Mouse (Mus musculus) left cerebral cortex, adult 2 months (tissue): ENCODE measurements at regions not wholly inside any gene's neighbourhood (a gene's known extent, or its start where the extent isn't known, plus 50 kb on each side); places are given as distances from the start of the nearest gene placed in this dataset.
"Not testable (repeated sequence)": the region's sequence is repeated elsewhere in the genome, so short reads cannot be mapped to it uniquely, and the experiment has no call there.

Experiments used
- DNase-seq, 2 experiments: peaks; one replicate each; pipeline ENCODE4 v3.0.0; 2021 to 2022; ENCODE audit warnings: low spot score in 2 of 2, mixed read lengths in 1 of 2; ENCODE audit errors: extremely low spot score in 1 of 2
- H3K27ac ChIP-seq: fragments of 200-600 bp; 2 replicates; pipeline ENCODE4 v1.8.1; 2022
- H3K4me3 ChIP-seq: fragments of 200-600 bp; 2 replicates; pipeline ENCODE4 v1.8.1; 2022
- CTCF ChIP-seq: fragments of 200-600 bp; IDR thresholded peaks from 2 replicates; pipeline ENCODE4 v1.8.1; 2022; ENCODE audit warnings: antibody characterized with exemption, mild to moderate bottlenecking, moderate library complexity
- intact Hi-C: fragments of 180-260 bp; cut with DNase I; formaldehyde crosslinking; loops from one replicate; pipeline ENCODE4 v1.15.1; 2025

DNA sequence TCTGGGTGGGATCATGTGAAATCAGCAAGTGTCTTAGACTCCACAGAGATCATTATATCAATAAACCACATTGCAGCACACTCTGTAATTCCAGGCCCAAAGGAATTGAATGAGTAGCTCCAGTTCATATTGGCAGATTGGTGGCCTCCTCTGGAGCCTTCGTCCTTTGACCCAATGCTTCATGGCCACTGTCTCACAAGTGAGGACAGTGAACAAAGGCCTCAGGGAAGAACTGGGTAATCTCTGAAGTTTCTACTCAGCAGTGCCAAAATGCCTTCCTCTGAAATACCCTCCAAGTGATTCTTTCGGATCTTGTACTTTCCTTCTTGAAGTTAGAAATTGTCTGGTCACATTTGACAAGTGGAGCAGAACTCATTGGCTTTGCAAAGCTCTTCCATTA is 135.8 kb upstream of the Fam84a start:
- intact Hi-C loops = no loop called here
- no peak for DNase-seq
- H3K27ac ChIP-seq = no peak overlapping the region
- H3K4me3 ChIP-seq = no peak overlapping the region
- no peak for TF ChIP-seq CTCF

DNA sequence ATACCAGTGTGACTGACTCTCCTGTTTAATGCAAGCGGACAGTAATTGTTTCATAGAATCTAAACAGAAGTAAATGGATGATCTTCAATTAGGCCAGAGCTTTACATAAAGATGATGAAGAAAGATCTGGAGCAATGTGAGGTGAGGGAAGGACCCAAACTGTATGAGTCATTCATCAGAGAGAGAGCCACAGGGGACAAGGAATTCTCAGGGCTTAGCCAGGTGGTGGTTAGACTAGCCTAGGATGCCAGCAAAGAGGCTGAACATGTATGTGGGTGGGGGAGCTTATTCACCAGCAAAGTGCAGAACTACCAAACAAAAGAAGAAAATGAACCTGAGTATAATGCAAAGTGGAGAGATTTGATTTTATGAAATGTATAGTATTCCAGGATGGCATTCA is 134.8 kb upstream of the Fam84a start:
- intact Hi-C loops = no loop called here
- TF ChIP-seq CTCF = no peak
- no peak overlapping the region for H3K4me3 ChIP-seq

DNA sequence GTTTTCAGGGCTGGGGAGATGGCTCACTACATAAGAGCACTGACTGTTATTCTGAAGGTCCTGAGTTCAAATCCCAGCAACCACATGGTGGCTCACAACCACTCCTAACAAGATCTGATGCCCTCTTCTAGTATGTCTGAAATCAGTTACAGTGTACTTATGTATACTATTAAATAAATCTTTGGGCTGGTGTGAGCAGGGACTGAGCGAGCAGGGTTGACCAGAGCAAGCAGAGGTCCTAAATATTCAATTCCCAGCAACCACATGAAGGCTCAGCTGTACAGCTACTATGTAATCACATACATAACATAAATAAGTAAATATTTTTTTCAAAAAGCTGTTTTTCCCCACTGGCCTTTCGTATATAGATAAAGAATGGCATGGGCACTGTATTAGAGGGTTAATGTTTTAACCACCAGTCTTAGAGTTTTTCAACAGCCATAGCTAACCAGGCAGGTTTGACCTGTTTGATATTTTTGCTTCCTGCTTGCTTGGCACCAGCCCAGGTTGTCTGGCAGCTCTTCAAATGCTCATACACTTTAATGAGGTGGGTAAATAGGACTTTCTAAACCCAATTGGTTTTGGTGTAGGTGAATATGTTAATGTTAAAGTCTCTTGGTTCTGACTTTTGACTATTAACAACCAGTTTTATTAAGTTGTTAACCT is 134.1 kb upstream of the Fam84a start:
- intact Hi-C loops = no loop called here
- TF ChIP-seq CTCF = no peak
- Histone ChIP-seq H3K27ac (no peak overlapping the region), H3K4me3 (no peak overlapping the region)
- DNase-seq = no peak

More for the DNA sequence above, 134.8 kb upstream of the Fam84a start:
- no peak overlapping the region for H3K27ac ChIP-seq
- DNase-seq = no peak

DNA sequence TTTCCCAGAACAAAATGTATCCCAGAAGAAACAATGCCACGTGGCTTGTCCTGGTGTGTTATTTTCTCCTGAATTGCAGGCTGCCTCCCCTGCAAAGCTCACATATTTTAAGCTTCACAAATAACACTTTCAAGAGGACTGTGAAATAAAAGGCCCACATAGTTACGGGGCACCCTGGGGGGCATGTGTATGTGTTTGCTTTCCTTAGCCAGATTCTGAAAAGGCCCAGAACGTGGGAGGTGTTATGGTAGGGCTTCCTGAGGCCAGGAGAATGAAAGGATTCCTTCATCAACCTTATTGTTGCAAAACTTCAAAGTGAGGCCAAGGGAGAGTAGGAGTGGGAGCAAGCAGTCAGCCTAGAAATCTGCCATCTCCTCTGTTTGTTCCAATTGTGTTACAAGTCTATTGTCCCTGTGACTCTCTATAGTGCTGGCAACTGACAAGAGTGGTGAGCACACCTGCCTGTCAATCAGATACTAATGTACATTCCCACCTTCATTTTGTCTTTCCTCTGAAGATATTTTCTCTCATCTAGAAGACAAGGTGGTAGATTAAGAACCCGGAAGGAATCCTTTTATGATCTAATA is 131.3 kb upstream of the Fam84a start:
- H3K27ac ChIP-seq = no peak overlapping the region

DNA sequence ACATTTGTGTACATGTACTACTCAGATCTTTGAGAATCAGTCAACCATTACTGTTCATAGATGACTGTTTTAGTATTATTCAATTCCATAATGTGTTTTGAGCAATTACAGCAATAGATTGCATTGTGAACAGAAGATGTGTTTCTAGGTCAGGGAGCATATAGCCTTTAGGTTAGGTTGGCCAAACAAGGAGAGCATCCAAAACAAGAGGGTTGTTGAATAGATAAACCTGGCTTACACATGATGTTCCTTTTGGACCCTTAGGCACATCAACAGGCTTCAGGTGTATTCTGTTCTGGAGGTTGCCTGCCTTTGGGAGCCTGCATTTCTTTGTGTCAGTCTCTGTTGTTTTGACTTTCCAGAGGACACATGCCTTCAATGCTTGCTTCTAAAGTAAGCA is 123.4 kb upstream of the Fam84a start:
- no peak for DNase-seq
- intact Hi-C loops = no loop called here
- TF ChIP-seq CTCF = no peak
- H3K4me3 ChIP-seq = no peak overlapping the region
- no peak overlapping the region for H3K27ac ChIP-seq

More for the DNA sequence above, 131.3 kb upstream of the Fam84a start:
- intact Hi-C loops = no loop called here
- peak; percentile 11 to 18 for DNase-seq
- H3K4me3 ChIP-seq = no peak overlapping the region
- no peak for TF ChIP-seq CTCF

DNA sequence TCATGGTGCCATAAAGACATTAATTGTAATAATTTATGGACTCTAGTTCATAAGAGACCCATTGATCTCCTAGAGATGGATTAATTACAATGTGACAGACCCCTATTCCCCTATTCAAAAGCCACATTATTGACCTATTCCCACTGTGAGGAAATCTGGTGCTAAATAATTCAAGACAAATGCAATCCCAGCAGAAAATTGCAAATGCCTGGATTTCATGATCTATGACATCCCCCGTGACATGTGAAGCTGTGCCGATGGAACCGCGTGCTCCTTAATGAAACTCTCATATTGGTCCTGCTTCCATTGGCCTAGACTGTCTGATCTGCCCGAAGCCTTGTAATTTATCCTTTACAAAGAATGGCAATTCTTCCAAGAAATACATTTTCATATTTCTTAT is 122.9 kb upstream of the Fam84a start:
- no peak overlapping the region for H3K4me3 ChIP-seq
- no peak for DNase-seq
- TF ChIP-seq CTCF = no peak
- no peak overlapping the region for H3K27ac ChIP-seq
- intact Hi-C loops = no loop called here

DNA sequence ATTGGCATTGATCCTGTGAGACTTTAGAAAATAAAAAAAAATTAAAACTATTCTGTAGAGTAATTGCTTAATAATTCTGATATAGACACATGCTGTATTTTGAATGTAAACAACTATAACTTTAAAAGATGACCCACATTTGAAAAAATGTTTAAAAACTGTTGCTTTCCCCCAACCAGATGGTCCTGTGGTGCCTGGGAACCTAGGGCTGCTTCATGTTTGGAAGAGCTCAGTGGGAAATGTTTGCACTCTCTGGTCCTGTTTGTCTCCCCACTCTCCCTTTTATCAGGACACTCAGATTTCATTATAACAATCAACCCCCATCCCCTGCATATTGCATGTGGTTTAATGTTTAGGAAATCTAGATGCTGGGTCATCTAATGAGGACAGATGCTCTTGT is 119.4 kb upstream of the Fam84a start:
- TF ChIP-seq CTCF = no peak
- Histone ChIP-seq H3K27ac (no peak overlapping the region), H3K4me3 (no peak overlapping the region)
- no peak for DNase-seq
- intact Hi-C loops = no loop called here

DNA sequence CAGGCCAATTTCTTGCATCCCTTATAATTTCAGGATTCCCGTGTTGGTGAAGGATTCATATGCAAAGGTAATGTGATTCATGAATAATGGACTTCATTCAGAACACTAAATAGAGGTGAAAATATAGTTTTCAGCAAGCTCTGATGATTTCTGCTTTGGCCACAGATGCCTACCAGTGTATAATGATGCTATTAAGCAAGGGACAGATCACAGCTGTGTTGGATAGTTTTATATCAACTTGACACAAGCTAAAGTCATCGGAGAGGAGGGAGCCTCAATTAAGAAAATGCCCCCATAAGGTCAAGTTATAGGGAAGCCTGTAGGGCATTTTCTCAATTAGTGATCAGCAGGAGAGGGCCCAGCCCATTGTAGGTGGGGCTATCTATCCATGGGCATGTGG is 109.2 kb upstream of the Fam84a start:
- no peak overlapping the region for H3K27ac ChIP-seq
- no peak for DNase-seq
- TF ChIP-seq CTCF = no peak
- H3K4me3 ChIP-seq = no peak overlapping the region
- intact Hi-C loops = no loop called here

DNA sequence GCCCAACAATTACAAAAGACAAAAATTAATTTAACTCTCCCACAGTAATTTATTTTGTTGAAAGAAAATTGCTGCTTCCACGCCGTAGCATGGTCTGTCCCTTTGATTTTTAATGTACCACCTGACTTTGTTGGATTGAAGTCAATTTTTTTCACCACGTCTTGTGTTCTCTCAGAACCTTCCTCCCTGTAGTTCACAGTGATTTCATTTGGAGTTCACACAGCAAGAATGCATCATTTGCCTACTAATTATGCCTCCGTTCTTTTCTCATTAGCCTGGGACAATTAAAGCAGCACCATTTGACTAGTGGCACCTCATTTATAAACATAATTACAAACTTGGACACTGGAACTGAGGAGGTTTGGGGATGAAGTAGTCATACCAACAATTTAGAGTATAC is 108.4 kb upstream of the Fam84a start:
- intact Hi-C loops = no loop called here
- no peak for TF ChIP-seq CTCF
- H3K27ac ChIP-seq = no peak overlapping the region
- DNase-seq = no peak
- H3K4me3 ChIP-seq = no peak overlapping the region

DNA sequence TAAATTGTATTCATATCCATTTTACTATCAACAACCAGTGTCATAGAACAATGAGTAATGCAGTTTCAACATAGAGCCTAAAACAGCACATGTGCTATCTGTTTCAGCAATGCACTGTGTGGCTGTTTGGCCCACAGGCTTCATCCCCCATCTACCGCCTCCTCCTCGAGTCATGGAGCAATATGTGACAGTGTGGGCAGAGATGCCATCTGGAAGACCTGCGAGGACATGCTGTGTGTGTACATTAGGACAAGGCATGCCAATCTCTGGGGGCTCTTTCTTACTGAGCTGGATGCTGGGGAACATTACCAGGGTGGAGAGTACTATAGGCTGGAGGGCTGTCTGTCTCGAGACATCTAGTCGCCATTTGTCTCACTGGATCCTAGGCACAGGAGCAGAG is 101.5 kb upstream of the Fam84a start:
- TF ChIP-seq CTCF = no peak
- Histone ChIP-seq H3K4me3 (no peak overlapping the region), H3K27ac (no peak overlapping the region)
- DNase-seq = peak; percentile 11 to 23
- intact Hi-C loops = no loop called here

DNA sequence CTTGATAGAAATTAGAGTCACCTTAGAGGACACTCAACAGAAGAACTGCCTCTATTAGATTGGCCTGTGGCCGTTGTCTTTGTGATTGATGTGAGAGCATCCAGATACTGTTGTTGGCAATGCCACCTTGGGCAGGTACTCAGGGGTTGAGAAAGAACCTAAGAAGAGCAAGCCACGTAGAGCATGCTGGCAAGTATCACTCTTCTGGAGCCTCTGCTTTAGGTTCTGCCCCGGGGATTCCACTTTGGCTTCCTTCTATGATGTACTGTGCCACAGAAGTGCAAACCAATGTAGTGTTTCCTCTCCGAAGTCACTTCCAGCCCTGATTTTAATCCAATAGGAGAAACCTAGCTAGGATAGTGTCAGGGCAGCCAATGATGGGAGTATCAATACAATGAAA is 98.3 kb upstream of the Fam84a start:
- no peak for TF ChIP-seq CTCF
- no peak for DNase-seq
- intact Hi-C loops = no loop called here
- Histone ChIP-seq H3K4me3 (no peak overlapping the region), H3K27ac (no peak overlapping the region)

DNA sequence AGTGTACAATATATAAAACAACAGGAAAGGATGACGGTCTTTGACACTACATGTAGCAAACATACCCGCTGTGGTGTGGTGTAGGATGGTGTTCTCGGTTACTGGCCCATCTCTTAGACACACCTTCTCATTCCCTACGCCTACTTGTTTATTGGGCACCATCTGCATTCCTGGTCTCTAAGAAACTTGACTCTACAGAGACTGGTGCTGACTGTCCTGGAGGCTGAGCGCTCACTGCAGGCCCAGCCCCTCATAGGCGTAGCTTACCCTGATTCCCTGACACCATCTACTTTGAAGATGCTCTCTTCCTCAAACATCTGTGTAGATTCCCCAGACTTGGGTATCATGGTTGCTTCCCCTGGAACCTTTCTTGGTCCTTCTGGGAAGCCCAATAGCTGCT is 90.9 kb upstream of the Fam84a start:
- DNase-seq, H3K4me3 ChIP-seq, H3K27ac ChIP-seq, intact Hi-C loops: not testable (repeated sequence)

DNA sequence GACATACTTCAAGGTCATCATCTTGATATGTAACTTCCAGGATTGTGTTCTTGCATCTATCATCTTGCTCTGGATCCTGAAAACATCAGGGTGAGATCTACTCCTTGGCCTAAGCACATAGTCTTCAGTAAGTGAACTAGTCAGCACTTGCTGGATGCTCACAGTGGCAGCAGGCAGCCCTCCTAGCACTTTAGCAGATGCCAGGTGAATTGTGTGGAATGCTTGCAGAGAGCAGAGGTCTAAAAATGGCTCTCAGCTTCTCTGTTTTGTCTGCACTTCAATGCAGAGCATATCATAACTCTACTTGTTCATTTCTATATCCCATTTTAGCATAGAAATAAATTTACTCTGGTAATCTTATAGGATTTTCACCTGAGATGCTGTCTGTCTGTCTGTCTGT is 85.8 kb upstream of the Fam84a start:
- H3K27ac ChIP-seq = no peak overlapping the region
- no peak for TF ChIP-seq CTCF
- intact Hi-C loops = loop anchor here (5.0 to 10.0 kb wide), 3 partner anchors 85 to 450 kb away; partner anchors contain the start of gene Fam84a
- no peak for DNase-seq
- no peak overlapping the region for H3K4me3 ChIP-seq
